ENCODE assay signal across 19 mouse cellular contexts in genomic region chr1:192053726-192054125, GRCm38 (mm10). TPM values are rescaled to one million over a fixed set of nuclear protein-coding genes. Genes with fewer than 3 reads are reported as not detected.
A peak's percentile ranks its signal among the peaks of the same experiment; 100 is the strongest.
DNase-seq lines count a peak whose midpoint lies in the region; ATAC-seq and TF ChIP-seq lines count a peak whose summit lies in the region.
"Had no signal": no experiment of that assay in that cellular context is flagged by ENCODE, and none has a peak within 500 bp of the region (broad histone marks: within the 10 kb centered on the region; RNA-seq: fewer than 3 reads in every experiment).

No protein-coding gene starts in this region.

- H3K4me2 ChIP-seq in forebrain, embryonic 11.5 days (ENCODE audit: low read depth, low read length, severe bottlenecking), result no peak overlapping the region
- no peak overlapping the region for H3K4me2 ChIP-seq in forebrain, embryonic 15.5 days (replicated peaks)
- H3K4me2 ChIP-seq in heart, embryonic 15.5 days, result no peak overlapping the region
- no peak overlapping the region for H3K4me2 ChIP-seq in heart, embryonic 12.5 days
- no peak overlapping the region for H3K4me2 ChIP-seq in lung, postnatal 0 days (replicated peaks; ENCODE audit: low read depth, low read length)
- H3K4me2 ChIP-seq in embryonic facial prominence, embryonic 14.5 days (ENCODE audit: low read depth, low read length), result no peak overlapping the region
- H3K4me2 ChIP-seq: forebrain, embryonic 13.5 days; hindbrain, embryonic 14.5 days; intestine, embryonic 15.5 days had no signal

- no peaks in the 10 kb centered on the region for H3K36me3 ChIP-seq in forebrain, embryonic 11.5 days (ENCODE audit: control insufficient read depth, insufficient read depth, low read length)
- H3K36me3 ChIP-seq in forebrain, embryonic 15.5 days, result no peaks in the 10 kb centered on the region
- H3K36me3 ChIP-seq in heart, embryonic 15.5 days, result peaks cover 10% of the 10 kb centered on the region
- H3K36me3 ChIP-seq in heart, embryonic 12.5 days, result peaks cover 18% of the 10 kb centered on the region
- H3K36me3 ChIP-seq in lung, postnatal 0 days (ENCODE audit: insufficient read depth, low read length), result no peaks in the 10 kb centered on the region; the same call in 1 of the 2 replicates
- peaks cover 24% of the 10 kb centered on the region for H3K36me3 ChIP-seq in embryonic facial prominence, embryonic 14.5 days (ENCODE audit: control insufficient read depth, insufficient read depth, low read length)
- H3K36me3 ChIP-seq: hindbrain, embryonic 10.5 days; intestine, embryonic 15.5 days had no signal

- H3K4me1 ChIP-seq in forebrain, embryonic 11.5 days (replicated peaks; ENCODE audit: control insufficient read depth, insufficient read depth, low read length), result no peaks in the 10 kb centered on the region
- no peaks in the 10 kb centered on the region for H3K4me1 ChIP-seq in forebrain, embryonic 15.5 days
- peaks cover 18% of the 10 kb centered on the region for H3K4me1 ChIP-seq in heart, embryonic 15.5 days (replicated peaks)
- peaks cover 12% of the 10 kb centered on the region for H3K4me1 ChIP-seq in heart, embryonic 12.5 days (replicated peaks)
- H3K4me1 ChIP-seq in lung, postnatal 0 days (ENCODE audit: insufficient read depth, low read depth, low read length), result no peaks in the 10 kb centered on the region
- peaks cover 5% of the 10 kb centered on the region; the same call in 1 of the 2 replicates for H3K4me1 ChIP-seq in embryonic facial prominence, embryonic 14.5 days (ENCODE audit: control insufficient read depth, insufficient read depth, low read length)
- H3K4me1 ChIP-seq: forebrain, embryonic 13.5 days; hindbrain, embryonic 10.5 days; intestine, embryonic 15.5 days had no signal

- H3K27ac ChIP-seq in forebrain, embryonic 11.5 days (ENCODE audit: low read depth, low read length), result no peak overlapping the region
- H3K27ac ChIP-seq in forebrain, embryonic 15.5 days (replicated peaks), result no peak overlapping the region
- H3K27ac ChIP-seq in heart, embryonic 15.5 days, result peak overlapping the region; percentile 75
- no peak overlapping the region for H3K27ac ChIP-seq in heart, embryonic 12.5 days (ENCODE audit: poor library complexity, severe bottlenecking)
- no peak overlapping the region for H3K27ac ChIP-seq in lung, postnatal 0 days (ENCODE audit: low read length)
- peak overlapping the region; percentile 39; the same call in 1 of the 2 replicates for H3K27ac ChIP-seq in embryonic facial prominence, embryonic 14.5 days (replicated peaks; ENCODE audit: low read depth, low read length)
- H3K27ac ChIP-seq: forebrain, embryonic 13.5 days; hindbrain, embryonic 10.5 days; hindbrain, embryonic 14.5 days; intestine, embryonic 15.5 days had no signal

- intact Hi-C loops in left cerebral cortex, postnatal 10 days (cut with DNase I), result no loop called here

- H3K9me3 ChIP-seq in forebrain, embryonic 11.5 days (ENCODE audit: control insufficient read depth, low read length), result no peaks in the 10 kb centered on the region
- no peaks in the 10 kb centered on the region for H3K9me3 ChIP-seq in forebrain, embryonic 15.5 days
- H3K9me3 ChIP-seq in heart, embryonic 15.5 days (replicated peaks), result no peaks in the 10 kb centered on the region
- H3K9me3 ChIP-seq in heart, embryonic 12.5 days (replicated peaks), result no peaks in the 10 kb centered on the region
- H3K9me3 ChIP-seq in lung, postnatal 0 days (ENCODE audit: low read length), result no peaks in the 10 kb centered on the region
- no peaks in the 10 kb centered on the region for H3K9me3 ChIP-seq in embryonic facial prominence, embryonic 14.5 days (ENCODE audit: control insufficient read depth, low read length)
- H3K9me3 ChIP-seq: forebrain, embryonic 13.5 days; heart, embryonic 10.5 days; hindbrain, embryonic 10.5 days; intestine, embryonic 15.5 days had no signal

- WGBS in forebrain, embryonic 11.5 days, result 84% methylated on average over 3 of the region's 3 CpGs
- 40% methylated on average over 3 of the region's 3 CpGs for WGBS in forebrain, embryonic 15.5 days
- 34% methylated on average over 3 of the region's 3 CpGs for WGBS in heart, embryonic 15.5 days
- 58% methylated on average over 3 of the region's 3 CpGs for WGBS in heart, embryonic 12.5 days
- 51% methylated on average over 3 of the region's 3 CpGs for WGBS in lung, postnatal 0 days
- WGBS in embryonic facial prominence, embryonic 14.5 days, result 48% methylated on average over 3 of the region's 3 CpGs

- TF ChIP-seq CTCF in lung, postnatal 0 days (IDR thresholded peaks at IDR 0.05), result no peak

- TF ChIP-seq EP300 in lung, postnatal 0 days (IDR thresholded peaks at IDR 0.05), result no peak

- no peaks in the 10 kb centered on the region for H3K27me3 ChIP-seq in forebrain, embryonic 11.5 days (ENCODE audit: control insufficient read depth, insufficient read depth, low read length)
- no peaks in the 10 kb centered on the region for H3K27me3 ChIP-seq in forebrain, embryonic 15.5 days
- no peaks in the 10 kb centered on the region for H3K27me3 ChIP-seq in heart, embryonic 15.5 days
- H3K27me3 ChIP-seq in heart, embryonic 12.5 days (replicated peaks), result no peaks in the 10 kb centered on the region
- no peaks in the 10 kb centered on the region for H3K27me3 ChIP-seq in lung, postnatal 0 days (replicated peaks; ENCODE audit: insufficient read depth, low read length)
- H3K27me3 ChIP-seq in embryonic facial prominence, embryonic 14.5 days (replicated peaks; ENCODE audit: control insufficient read depth, insufficient read depth, low read length), result no peaks in the 10 kb centered on the region
- H3K27me3 ChIP-seq: forebrain, embryonic 13.5 days; intestine, embryonic 15.5 days had no signal

- ATAC-seq in forebrain, embryonic 11.5 days (replicated peaks; ENCODE audit: low FRiP score), result no peak
- ATAC-seq in forebrain, embryonic 15.5 days (replicated peaks), result no peak
- ATAC-seq in heart, embryonic 15.5 days (replicated peaks; ENCODE audit: insufficient number of reproducible peaks, insufficient read depth, low FRiP score, low read depth), result no peak; the same call in 1 of the 2 replicates
- no peak for ATAC-seq in heart, embryonic 12.5 days (ENCODE audit: insufficient number of reproducible peaks, low FRiP score)
- ATAC-seq in lung, postnatal 0 days, result peak; percentile 21; the same call in 1 of the 2 replicates
- 0 out of 2 replicates have a peak, but pooled peaks have one; percentile 47 for ATAC-seq in embryonic facial prominence, embryonic 14.5 days (ENCODE audit: low read depth)
- ATAC-seq: forebrain, embryonic 13.5 days; intestine, embryonic 15.5 days had no signal

- no peak overlapping the region for H3K9ac ChIP-seq in forebrain, embryonic 11.5 days (ENCODE audit: low read length)
- no peak overlapping the region for H3K9ac ChIP-seq in forebrain, embryonic 15.5 days (replicated peaks)
- H3K9ac ChIP-seq in heart, embryonic 15.5 days, result no peak overlapping the region
- no peak overlapping the region for H3K9ac ChIP-seq in heart, embryonic 12.5 days
- no peak overlapping the region for H3K9ac ChIP-seq in lung, postnatal 0 days (replicated peaks; ENCODE audit: low read depth)
- H3K9ac ChIP-seq in embryonic facial prominence, embryonic 14.5 days (ENCODE audit: low read depth, low read length), result no peak overlapping the region
- H3K9ac ChIP-seq: forebrain, embryonic 13.5 days; hindbrain, embryonic 14.5 days; intestine, embryonic 15.5 days had no signal

- H3K4me3 ChIP-seq in forebrain, embryonic 11.5 days (ENCODE audit: low read depth, low read length), result no peak overlapping the region
- no peak overlapping the region for H3K4me3 ChIP-seq in forebrain, embryonic 15.5 days
- H3K4me3 ChIP-seq in heart, embryonic 15.5 days, result no peak overlapping the region
- H3K4me3 ChIP-seq in heart, embryonic 12.5 days, result no peak overlapping the region
- H3K4me3 ChIP-seq in lung, postnatal 0 days (ENCODE audit: low read depth, low read length), result no peak overlapping the region
- H3K4me3 ChIP-seq in embryonic facial prominence, embryonic 14.5 days (ENCODE audit: low read depth, low read length), result no peak overlapping the region
- H3K4me3 ChIP-seq: forebrain, embryonic 13.5 days; heart, embryonic 10.5 days; hindbrain, embryonic 10.5 days; intestine, embryonic 15.5 days had no signal

- peak; percentile 30 for DNase-seq in forebrain, embryonic 11.5 days (ENCODE audit: low spot score)
- DNase-seq in lung, postnatal 0 days (ENCODE audit: low spot score), result no peak
- no peak for DNase-seq in lung, postnatal 10 days
- peak; percentile 67 for DNase-seq in embryonic facial prominence, embryonic 14.5 days (ENCODE audit: low spot score)
- no peak for DNase-seq in left cerebral cortex, postnatal 10 days (ENCODE audit: extremely low spot score in 1 of 2, low spot score in 2 of 2)
- DNase-seq: adrenal gland, postnatal 10 days; cerebellum, adult 11-12 months; cerebellum, adult 9-11 months; cerebellum, postnatal 36 days; gastrocnemius, postnatal 10 days; kidney, adult 18-20 months had no signal

RNA-seq across cellular contexts. Expression of gene Traf5, which starts 38.6 kb away (rescaled TPM):
- polyA plus RNA-seq in forebrain, embryonic 11.5 days (2014; fragmentation: Nextera tagmentation; extraction: Ambion mirVana), result 2.8 and 4.4 TPM in 2 replicates
- polyA plus RNA-seq in forebrain, embryonic 15.5 days (2015; fragmentation: Nextera tagmentation; extraction: Ambion mirVana), result 2.4 and 3.1 TPM in 2 replicates
- polyA plus RNA-seq in heart, embryonic 15.5 days (2015; fragmentation: Nextera tagmentation; extraction: Ambion mirVana), result 13.6 and 19.2 TPM in 2 replicates
- 10.6 and 10.8 TPM in 2 replicates for polyA plus RNA-seq in heart, embryonic 12.5 days (2016; fragmentation: Nextera tagmentation; extraction: Ambion mirVana)
- 27.0 and 27.1 TPM in 2 replicates for polyA plus RNA-seq in lung, postnatal 0 days (2015; fragmentation: Nextera tagmentation; extraction: Ambion mirVana)
- 19.7 and 21.2 TPM in 2 replicates for polyA plus RNA-seq in embryonic facial prominence, embryonic 14.5 days (2014; fragmentation: Nextera tagmentation; extraction: Ambion mirVana)
- 1 to 10 TPM; 5.6 to 6.9 TPM for total RNA-seq in left cerebral cortex, postnatal 10 days (2021)

Comparison
In these comparisons a context has a peak if more than half of its experiments do, and no peak if none do; other contexts are left out.
1. H3K27ac ChIP-seq: peak in heart, embryonic 15.5 days (single experiment) and embryonic facial prominence, embryonic 14.5 days (single experiment); none in forebrain, embryonic 11.5 days (single experiment), forebrain, embryonic 15.5 days (single experiment), heart, embryonic 12.5 days (single experiment) and lung, postnatal 0 days (single experiment).
2. ATAC-seq: peak in lung, postnatal 0 days (single experiment) and embryonic facial prominence, embryonic 14.5 days (single experiment); none in forebrain, embryonic 11.5 days (single experiment), forebrain, embryonic 15.5 days (single experiment), heart, embryonic 15.5 days (single experiment) and heart, embryonic 12.5 days (single experiment).
3. DNase-seq: peak in forebrain, embryonic 11.5 days (single experiment) and embryonic facial prominence, embryonic 14.5 days (single experiment); none in lung, postnatal 0 days (single experiment), lung, postnatal 10 days (single experiment) and left cerebral cortex, postnatal 10 days (0 of 2).